Mouse (Mus musculus): ENCODE results near the gene Zgpat.

Gene Zgpat

GRCm38 (mm10) chr2:181385885-181386284 is 21.2 kb downstream of the Zgpat start:
- peak; percentile 88 to 89 for DNase-seq

DNA sequence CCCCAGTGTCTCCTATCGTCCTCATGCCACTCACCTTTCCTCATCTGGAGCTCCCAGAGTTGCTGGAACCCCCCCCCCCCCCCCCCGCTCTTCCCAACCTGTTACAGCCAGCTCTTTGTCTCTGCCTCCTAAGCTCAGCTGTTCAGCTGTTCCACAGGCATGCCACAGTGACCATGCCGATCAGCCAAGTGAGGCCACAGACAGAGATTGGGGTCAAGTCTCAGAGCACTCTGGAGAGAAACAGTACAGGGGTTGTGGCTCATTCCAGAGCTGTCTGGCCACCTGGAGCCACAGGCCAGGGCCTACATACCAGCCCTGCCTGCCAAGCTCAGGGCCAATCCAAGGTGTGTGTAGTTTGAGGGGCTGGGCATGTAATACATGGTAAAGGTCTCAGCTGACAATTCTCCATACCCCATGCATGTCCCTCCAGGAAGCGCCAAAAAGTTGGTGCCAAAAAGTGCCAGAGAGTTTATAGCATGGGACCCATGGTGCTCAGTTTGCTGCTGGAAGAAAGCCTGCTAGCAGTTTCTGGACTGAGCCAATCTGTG is 22.0 kb downstream of the Zgpat start:
- DNase-seq = no peak

DNA sequence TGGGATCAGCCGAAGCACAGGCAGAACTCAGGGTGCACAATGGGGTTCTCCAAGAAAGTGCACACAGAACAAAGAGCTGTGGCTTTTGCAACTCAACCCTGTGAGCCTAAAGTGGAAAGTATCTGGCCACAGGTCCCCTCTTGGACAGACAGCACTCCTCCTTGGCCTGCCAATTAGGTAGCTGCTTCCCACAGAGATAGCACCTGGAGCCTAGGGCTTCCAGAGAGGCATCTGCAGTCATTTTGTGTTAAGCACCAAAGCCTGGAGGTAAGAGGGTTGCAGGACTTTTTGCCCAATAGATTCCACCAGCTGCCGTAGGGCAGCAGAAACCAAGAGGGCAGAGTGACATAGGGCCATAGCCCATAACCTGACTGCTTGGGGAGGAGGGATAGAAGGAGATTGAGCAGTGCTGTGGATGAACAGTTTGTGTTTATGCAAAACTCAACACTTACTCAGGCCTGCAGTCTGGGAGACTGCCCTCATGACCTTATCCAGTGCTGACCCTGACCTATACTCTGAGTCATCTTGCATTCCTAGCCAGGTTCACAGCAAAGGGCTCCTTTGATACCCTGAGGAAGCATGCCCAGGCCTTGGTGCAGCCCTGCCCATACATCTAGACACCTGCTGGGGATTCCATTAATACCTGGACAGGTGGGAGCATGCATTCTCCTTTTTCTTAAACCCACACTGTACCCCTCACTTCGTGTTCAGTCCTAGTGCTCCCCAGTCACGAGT is 25.6 kb downstream of the Zgpat start:
- DNase-seq = peak; percentile 32

DNA sequence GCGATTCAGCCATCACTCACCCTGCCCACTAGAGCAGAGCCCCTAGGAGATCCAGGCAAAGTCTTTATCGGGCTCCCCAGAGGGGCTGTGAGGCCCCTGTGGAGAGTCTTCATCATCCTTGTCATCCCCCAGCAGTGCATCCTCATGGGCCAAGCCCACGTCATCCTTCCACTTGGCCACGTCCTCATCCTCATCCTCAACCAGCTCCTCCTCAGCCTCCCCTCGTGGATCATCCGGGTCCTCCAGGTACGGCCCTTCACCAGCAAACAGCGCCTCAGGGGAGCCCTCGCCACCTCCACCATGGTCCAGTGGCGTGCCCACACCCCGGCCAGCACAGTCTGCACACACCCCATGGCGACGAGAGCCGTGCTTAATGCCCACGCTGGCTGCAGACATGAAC is 26.3 kb downstream of the Zgpat start:
- no peak for DNase-seq

DNA sequence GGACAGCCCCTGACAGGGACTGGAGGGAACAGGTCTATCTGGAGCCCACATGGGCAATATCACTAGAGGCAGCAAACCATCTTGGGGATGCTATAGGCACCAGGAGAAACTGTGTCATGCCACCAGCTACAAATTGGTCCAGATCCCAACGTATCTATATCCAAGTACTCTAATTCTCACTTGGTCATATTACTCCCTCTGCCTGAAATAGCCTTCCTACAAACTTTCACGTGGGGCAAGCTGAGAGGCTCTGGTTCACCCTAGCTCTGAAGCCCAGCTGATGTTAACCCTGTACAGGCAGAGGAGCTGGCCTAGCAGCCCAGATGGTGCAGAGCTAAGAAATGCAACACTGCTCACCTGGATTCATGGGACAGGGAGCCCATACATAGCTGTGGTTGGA is 26.8 kb downstream of the Zgpat start:
- DNase-seq = no peak

DNA sequence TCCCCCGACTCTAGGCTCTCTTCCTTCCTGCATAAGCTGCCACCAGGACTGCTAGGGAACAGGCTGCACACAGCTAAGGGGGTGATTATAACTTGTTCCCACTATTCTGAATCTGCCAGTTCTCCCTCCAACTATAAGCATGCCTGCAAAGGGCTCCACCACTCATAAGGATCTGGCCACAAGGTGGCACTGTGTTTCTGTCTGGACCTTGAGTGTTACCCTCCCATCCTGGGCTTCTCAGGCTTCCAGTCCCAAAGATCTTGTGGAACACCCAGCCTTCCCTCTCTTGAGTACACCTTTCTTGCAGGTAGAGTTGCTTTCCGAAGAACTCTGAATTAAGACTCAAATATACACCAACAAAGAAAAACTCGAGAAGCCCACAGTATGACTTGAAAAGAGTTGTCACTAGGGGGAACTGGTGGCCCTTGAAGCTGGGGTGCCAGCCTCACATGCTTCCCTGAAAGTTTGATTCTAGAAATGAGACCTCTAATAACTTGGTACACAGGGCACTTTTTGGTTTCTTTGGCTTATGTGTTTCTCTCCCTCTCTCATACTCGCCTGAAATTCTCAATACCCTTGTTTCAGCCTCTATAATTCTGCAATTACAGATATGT is 28.0 kb downstream of the Zgpat start:
- DNase-seq = peak; percentile 94 to 96

DNA sequence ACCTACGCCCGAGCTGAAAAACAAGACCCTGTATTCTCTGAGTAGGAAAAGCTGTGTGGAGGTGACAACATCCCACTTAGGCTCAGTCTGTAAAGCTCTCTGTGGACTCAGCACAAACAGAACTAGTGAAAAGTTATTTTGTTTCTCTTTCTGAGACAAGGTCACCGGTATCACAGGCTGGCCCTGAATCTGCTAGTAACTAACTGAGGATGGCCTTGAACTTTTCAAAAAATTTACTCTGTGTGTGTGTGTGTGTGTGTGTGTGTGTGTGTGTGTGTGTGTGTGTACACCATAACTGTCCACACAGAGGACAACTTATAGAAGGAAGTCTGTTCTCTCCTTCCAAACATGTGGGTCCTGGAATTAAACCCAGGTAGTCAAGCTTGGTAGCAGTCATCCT is 29.4 kb downstream of the Zgpat start:
- DNase-seq = no peak

DNA sequence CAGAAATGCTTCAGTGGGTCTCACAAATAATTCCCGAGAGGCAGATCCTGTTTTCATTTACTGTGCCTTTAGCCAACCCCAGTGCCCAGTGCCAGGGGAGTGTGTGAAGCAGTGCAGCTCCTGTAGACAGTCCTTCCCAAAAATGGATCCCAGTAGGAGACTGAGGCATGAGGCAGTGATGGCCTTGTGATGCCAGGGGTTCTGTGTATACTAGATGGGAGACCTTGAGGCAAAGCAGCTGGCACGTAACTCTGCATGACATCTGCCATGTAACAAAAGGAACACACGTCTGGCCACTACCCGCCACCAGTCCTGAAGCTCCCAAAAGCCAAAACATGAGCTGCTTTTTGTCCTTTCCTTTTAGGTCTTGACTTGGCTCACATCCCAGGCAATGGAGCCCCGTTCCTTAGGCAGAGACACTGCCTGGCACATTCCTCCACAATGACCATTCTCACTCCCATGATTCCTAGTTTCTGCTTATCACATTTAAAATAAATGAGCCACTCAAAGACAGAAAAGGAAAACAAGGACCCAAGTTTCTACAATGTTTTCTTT is 32.6 kb downstream of the Zgpat start:
- DNase-seq = peak; percentile 44 to 45

- DNase-seq = no peak
Measured at GRCm38 (mm10) chr2:181401497-181401896, 36.8 kb downstream of the Zgpat start.

GRCm38 (mm10) chr2:181403722-181404121 is 39.0 kb downstream of the Zgpat start:
- DNase-seq = no peak

DNA sequence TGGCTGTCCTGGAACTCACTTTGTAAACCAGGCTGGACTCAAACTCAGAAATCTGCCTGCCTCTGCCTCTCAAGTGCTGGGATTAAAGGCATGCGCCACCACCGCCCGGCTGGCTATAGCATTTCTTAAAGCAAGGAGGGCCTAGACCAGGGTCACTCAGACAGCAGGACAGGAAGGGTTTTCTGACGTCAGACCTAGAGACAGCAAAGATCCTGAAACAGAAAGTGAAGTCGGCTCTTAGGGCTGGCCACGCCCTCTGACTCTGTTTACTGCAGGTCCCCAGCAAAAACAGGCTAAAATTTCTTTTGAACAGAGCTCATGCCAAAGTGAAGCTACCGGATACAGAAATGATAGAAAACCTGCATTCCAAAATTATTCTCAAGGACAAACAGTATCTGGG is 44.9 kb downstream of the Zgpat start:
- DNase-seq = no peak

- DNase-seq = peak; percentile 78 to 80
Measured at GRCm38 (mm10) chr2:181410760-181411473, 46.2 kb downstream of the Zgpat start.

GRCm38 (mm10) chr2:181413141-181413540 is 48.4 kb downstream of the Zgpat start:
- DNase-seq = no peak

GRCm38 (mm10) chr2:181415945-181416344 is 51.2 kb downstream of the Zgpat start:
- DNase-seq = peak; percentile 84 to 87

- DNase-seq = no peak
Measured at GRCm38 (mm10) chr2:181419359-181419758, 54.6 kb downstream of the Zgpat start.

GRCm38 (mm10) chr2:181420426-181420825 is 55.7 kb downstream of the Zgpat start:
- no peak for DNase-seq

GRCm38 (mm10) chr2:181420903-181421638 is 56.3 kb downstream of the Zgpat start:
- no peak for DNase-seq

GRCm38 (mm10) chr2:181423834-181424233 is 59.1 kb downstream of the Zgpat start:
- DNase-seq = no peak

Data from cerebellum, postnatal 10 days (tissue).